Mouse (Mus musculus): ENCODE data around the gene Lonrf2.

The Lonrf2 gene

DNA sequence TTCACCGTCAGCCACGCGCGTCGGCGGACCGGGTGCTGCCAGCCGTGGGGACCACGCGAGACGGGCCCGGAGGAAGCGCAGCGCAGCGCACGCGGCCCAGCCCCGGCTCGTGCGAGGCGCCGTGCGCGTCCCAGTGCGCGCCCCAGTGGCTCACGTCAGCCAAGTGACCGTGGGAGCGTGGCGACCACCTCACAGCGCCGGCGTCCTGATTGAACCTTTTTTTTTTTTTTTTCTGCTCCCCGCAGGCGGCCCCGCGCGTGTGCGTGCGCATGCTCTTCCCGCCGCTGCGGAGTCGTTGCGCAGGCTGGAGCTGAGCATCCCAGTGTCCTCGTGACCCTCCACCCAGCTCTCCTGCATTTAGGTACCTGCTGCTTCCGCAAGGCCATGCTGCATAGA, at the start of gene Lonrf2:
Gene Lonrf2 (minus strand): TSS at position 235 of the 396 bp plus-strand sequence.
- in situ Hi-C loops (cut with MboI, MseI) = no loop called here

- in situ Hi-C loops (cut with MboI, MseI) = no loop called here
Observed at GRCm38 (mm10) chr1:38885956-38886355, 49.4 kb upstream of the Lonrf2 start.

GRCm38 (mm10) chr1:38883766-38884165, 47.3 kb upstream of the Lonrf2 start:
- in situ Hi-C loops (cut with MboI, MseI) = no loop called here

DNA sequence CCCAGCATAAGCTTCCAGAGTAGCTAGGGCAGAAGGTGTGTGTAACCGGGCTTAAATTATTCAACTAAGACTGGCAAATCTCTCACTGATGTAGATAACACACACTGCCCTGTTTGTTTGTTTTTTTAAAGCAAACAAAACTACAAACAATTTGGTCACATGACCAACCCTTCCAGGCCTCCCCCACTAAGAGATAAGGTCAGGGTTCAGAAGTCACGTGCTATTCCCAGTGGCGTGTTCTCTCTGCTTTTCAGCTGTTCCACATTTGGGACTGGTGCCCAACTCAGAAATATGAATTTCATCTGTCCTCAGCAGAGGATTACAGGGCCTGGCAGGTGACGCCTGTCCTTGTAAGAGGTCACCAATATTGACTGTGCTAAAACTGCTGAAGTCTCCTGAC, 46.2 kb upstream of the Lonrf2 start:
- in situ Hi-C loops (cut with MboI, MseI) = no loop called here

DNA sequence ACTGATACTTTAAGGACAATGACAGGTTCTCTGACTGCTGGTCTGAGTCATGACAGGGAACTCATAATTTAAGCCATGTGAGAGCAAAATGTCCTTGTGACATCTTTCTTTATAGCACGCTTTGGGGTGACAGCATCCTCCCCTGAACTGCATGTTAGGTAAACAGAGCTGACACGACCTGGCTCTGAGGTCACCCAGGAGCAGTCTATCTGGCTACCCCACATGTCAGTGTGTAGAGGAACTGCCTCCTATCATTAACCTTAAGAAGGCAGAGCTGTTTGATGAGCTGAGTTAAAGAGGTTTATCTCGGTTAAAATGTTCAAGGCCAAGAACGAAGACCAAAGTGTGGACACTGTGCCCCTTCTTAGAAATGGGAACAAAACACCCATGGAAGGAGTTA, 44.9 kb upstream of the Lonrf2 start:
- in situ Hi-C loops (cut with MboI, MseI) = no loop called here

DNA sequence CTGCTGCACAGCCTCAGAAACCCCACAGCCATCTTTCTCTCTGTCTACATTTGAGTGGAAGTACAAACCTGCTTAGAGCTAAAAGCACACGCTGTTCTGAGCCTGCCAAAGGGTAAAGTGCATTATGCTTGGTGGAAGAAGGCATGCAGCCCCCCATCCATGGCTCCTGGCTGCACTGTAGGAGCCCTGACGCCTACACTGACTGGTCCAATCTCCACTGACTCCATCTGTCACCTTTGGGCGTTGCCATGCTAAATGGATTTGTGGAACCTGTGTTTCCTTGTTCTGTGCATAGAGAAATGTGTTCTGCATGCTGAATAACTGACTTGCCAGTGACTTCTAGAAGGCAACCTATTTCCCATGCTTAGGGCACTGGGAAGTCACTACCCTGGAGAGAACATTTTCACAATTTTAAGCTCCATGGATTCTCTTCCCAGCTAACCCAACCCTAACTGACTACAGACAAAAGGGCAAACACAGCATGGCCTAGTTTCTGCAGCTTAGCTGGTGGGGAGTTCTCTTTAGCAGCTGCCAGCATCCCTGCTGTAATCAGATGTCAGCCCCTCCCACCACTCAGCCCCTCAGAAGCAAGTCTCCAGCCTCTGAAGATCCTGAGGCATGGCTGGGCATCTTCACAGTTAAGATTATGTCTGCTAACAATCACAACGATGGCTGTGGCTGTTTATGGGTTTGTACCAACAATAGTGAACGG, 40.3 kb upstream of the Lonrf2 start:
- in situ Hi-C loops (cut with MboI, MseI) = no loop called here

- in situ Hi-C loops (cut with MboI, MseI) = no loop called here
Observed at GRCm38 (mm10) chr1:38873911-38874310, 37.4 kb upstream of the Lonrf2 start.

- in situ Hi-C loops (cut with MboI, MseI) = no loop called here
Observed at GRCm38 (mm10) chr1:38871834-38872233, 35.3 kb upstream of the Lonrf2 start.

DNA sequence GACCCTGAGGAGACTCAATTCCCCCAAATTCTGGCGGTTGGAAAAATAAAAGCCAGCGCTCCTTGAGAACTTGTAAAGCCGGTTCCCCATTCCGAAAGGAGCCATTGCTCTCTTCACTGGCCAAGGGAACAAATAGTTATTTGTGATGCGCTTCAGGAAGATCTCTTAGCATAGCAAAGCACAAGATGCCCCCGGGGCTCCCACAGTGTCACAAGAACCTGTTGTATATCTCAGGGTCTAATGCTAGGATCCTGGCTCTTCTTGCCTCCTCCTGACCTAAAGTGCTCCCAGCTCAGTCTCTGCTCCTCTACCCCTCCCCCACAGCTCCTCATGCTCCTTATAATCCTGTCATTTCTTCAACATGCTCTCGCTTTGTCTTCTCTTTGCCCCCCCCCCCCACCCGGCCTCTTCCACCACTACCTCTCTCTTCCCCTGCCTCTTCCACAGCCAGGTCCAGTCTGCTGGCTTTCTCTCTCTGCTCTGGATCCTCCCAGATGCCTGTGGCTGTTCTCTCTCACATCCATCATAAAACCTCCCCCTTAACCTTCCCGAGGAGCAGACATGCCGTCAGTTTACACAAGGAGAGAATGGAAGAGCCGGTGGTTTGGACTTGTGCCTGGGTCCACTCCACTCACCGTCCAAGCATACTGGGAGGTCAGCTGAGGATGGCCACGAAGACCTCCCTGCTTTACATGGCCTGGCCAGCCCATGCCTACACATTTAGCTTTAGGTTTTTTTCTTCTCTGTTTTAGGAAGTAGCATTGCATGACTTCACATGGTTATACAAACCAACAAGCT, 33.1 kb upstream of the Lonrf2 start:
- in situ Hi-C loops (cut with MboI, MseI) = loop anchor here (5.0 kb wide), 1 partner anchor 73 kb away; no protein-coding TSS in a partner anchor

DNA sequence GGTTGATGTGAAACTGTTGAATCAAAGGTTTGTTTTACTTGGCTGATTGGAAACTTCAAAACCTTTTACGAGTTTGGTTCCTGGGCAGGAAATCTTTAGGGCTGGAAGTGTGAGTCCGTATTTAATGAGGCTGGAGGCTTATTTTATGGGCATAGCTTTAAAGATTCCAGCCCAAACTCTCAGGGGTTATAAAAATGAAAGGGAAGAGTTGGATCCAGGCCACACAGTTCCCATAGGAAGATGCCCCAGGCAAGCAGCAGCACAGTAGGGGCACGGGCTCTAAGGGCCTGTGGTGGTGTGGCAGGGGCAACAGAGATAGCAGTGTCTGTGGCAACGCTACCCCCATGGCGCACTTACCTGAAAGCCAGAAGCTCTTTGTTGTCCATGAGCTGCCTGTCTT, 29.7 kb upstream of the Lonrf2 start:
- in situ Hi-C loops (cut with MboI, MseI) = loop anchor here (5.0 kb wide), 1 partner anchor 76 kb away; no protein-coding TSS in a partner anchor

- in situ Hi-C loops (cut with MboI, MseI) = no loop called here
Observed at GRCm38 (mm10) chr1:38864341-38864740, 27.8 kb upstream of the Lonrf2 start.

- in situ Hi-C loops (cut with MboI, MseI) = no loop called here
Observed at GRCm38 (mm10) chr1:38862213-38862612, 25.7 kb upstream of the Lonrf2 start.

DNA sequence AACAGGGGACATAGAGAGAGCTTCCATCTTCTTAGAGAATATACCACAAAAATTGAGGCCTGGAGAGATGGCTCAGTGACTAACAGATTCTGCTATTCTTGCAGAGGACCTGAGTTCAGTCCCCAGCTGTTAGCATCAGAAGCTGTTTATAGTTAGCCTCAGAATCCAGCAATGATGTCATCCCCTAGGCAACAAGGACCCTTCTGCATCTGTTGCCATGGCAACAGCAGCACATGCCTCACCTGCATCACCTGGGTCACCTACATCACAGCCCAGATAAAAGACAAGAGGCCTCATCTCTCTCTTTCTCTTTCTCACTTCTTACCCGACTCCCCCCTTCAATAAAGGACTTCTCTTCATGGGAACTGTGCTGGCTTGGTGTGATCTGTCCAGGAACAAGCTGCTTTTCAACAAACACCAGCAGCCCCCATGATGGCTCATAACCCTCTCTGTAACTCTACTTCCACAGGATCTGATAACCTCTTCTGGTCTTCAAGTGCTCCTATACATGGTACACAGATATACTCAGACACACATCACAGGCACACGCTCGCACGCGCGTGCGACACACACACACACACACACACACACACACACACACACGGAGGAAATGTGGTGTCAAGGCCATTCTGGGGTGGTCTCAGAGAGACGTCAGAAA, 24.5 kb upstream of the Lonrf2 start:
- in situ Hi-C loops (cut with MboI, MseI) = no loop called here

DNA sequence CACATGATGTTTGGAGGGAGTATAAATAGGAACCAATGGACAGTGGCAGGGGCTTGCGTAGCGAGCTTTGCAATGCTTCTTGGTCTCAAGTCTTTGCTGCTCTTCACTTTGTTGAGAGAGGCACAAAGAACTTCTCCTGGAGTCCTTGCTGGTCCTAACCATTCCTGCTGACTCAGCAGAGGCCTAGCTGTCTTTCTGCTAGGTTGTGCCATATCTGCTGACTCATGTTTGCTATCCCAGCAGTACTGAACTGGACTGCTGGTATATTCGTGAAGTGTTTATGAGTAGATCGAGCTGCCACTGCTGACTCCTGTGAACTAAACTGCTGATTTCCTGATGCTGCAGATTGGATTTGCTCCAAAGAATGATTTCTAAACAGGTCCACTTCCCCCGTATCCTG, 23.7 kb upstream of the Lonrf2 start:
- in situ Hi-C loops (cut with MboI, MseI) = no loop called here

DNA sequence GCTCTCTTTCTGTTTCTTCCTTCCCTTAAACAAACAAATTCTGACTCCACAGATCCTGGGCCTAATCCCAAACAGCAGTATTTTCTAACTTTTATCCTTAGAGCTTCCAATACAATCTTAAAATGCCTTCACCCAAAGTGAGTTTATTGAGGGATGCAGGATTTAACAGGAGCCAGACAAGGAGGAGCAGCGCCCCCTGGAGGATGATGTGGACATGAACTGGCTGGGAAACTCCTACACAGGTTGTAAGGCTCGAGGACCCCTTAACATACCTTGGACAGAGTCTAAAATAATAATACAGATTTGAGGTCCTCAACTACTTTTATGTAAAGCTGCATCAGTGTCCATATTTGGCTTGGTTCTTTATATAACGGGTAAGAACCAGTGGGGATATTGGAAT, 19.7 kb upstream of the Lonrf2 start:
- in situ Hi-C loops (cut with MboI, MseI) = no loop called here

DNA sequence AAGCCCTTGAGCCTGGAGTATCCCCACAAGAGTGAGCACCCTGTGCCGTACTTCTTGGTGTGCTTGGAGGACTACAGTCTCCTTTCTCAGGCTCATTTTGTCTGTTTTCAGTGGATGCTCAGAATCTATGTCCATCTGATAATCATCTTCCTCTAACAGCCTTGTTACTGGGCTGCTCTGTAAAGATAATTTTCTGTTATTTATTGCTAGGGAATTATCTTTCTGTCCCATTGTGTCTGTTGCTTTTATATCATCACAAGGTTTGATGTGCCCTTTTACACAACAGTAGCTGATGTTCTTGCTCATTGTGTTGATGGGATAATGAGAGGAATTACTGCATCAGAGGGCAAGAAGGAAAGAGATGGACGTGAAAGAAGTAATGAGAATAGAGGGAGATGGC, 15.7 kb upstream of the Lonrf2 start:
- in situ Hi-C loops (cut with MboI, MseI) = no loop called here

GRCm38 (mm10) chr1:38850650-38851049, 14.1 kb upstream of the Lonrf2 start:
- in situ Hi-C loops (cut with MboI, MseI) = no loop called here

GRCm38 (mm10) chr1:38848451-38849289, 12.2 kb upstream of the Lonrf2 start:
- in situ Hi-C loops (cut with MboI, MseI) = no loop called here

GRCm38 (mm10) chr1:38847975-38848374, 11.5 kb upstream of the Lonrf2 start:
- in situ Hi-C loops (cut with MboI, MseI) = no loop called here

DNA sequence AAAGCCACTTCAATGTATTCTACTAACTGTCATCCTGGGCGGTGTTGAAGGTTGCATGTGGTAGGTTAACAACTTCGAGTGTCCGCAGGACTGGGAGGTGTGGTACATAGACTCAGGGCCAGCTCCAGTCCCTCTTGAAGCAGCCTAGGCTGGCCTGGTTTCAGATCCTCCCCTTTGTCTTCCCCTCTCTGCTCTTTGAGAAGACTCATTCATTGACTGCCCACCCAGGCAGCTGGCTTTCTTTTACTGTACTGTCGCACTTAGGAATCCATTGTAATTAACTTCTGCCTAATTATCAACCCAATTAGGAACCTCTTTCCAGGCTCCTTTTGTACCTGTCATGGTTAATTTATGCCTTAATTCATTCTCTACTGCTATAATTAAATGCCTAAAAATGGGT, 6.8 kb upstream of the Lonrf2 start:
- in situ Hi-C loops (cut with MboI, MseI) = no loop called here

GRCm38 (mm10) chr1:38842861-38843260, 6.3 kb upstream of the Lonrf2 start:
- in situ Hi-C loops (cut with MboI, MseI) = no loop called here

- in situ Hi-C loops (cut with MboI, MseI) = no loop called here
Observed at GRCm38 (mm10) chr1:38839944-38840343, 3.4 kb upstream of the Lonrf2 start.

Measured in T-helper 1 cell (primary cell).